Mouse (Mus musculus): ENCODE data around the gene Dhx34. TPM values are rescaled to one million over a fixed set of nuclear protein-coding genes. Genes with fewer than 3 reads are reported as not detected.

Gene Dhx34
- total and polyA plus RNA-seq, 3 experiments: 5.8 to 13.6 TPM; not detected in 1

DNA sequence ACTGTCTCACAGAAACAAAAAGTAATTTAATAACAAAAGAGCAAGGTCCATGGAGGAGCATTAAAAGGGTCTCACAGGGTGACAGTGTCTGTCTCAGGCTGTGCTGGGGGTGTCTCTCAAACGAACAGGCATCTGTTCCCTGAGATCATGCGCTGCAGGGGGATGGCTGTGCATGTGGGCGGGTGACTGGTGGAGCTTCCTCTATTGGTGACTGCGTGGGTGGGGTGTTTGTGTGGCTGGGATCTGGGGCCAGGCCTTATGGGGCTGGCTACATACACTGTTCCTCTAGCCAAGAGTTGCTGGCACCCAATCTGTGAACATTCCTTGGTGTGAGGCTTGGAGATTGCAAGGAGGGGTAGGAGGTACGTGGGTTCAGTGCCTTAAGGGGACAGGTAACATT lies 72.6 kb downstream of the Dhx34 start:
- DNase-seq (ENCODE audit: low read depth, low spot score): peak; percentile 67
- Histone ChIP-seq H3K27ac (ENCODE audit: control insufficient read depth, low read depth, low read length) (no peak overlapping the region), H3K79me2 (ENCODE audit: control insufficient read depth, insufficient read depth, low read length, poor library complexity) (no peaks in the 10 kb centered on the region), H3K9me3 (replicated peaks; ENCODE audit: insufficient read depth, low read length) (no peaks in the 10 kb centered on the region), H3K4me3 (ENCODE audit: control insufficient read depth in 1 of 2, insufficient read depth in 1 of 2, low read depth in 2 of 2, low read length in 2 of 2) (no peak overlapping the region), H3K36me3 (ENCODE audit: control insufficient read depth in 1 of 2, insufficient read depth in 2 of 2, low read length in 2 of 2) (peaks cover 0 to 2% of the 10 kb centered on the region in 2 experiments; a peak in 1 of 4 replicates), H3K4me1 (ENCODE audit: control insufficient read depth in 1 of 2, insufficient read depth in 2 of 2, low read length in 2 of 2) (peaks cover 0 to 16% of the 10 kb centered on the region in 2 experiments; a peak in 2 of 4 replicates), H3K27me3 (ENCODE audit: control insufficient read depth in 1 of 2, insufficient read depth in 2 of 2, low read length in 2 of 2) (peaks cover 0 to 4% of the 10 kb centered on the region in 2 experiments; a peak in 2 of 4 replicates), H3K9ac (ENCODE audit: control insufficient read depth, low read depth, low read length, poor library complexity, severe bottlenecking) (no peak overlapping the region)
- TF ChIP-seq SMC3 (IDR thresholded peaks at IDR 0.05; ENCODE audit: low read depth, low read length) (no peak), EP300 (IDR thresholded peaks at IDR 0.05; ENCODE audit: low read depth in 1 of 2, low read length in 2 of 2) (0 out of 4 replicates have a peak, but pooled peaks of 1 of the 2 experiments have one; percentile 11), SIN3A (IDR thresholded peaks at IDR 0.05; ENCODE audit: low read length) (0 out of 2 replicates have a peak, but pooled peaks have one; percentile 18)

DNA sequence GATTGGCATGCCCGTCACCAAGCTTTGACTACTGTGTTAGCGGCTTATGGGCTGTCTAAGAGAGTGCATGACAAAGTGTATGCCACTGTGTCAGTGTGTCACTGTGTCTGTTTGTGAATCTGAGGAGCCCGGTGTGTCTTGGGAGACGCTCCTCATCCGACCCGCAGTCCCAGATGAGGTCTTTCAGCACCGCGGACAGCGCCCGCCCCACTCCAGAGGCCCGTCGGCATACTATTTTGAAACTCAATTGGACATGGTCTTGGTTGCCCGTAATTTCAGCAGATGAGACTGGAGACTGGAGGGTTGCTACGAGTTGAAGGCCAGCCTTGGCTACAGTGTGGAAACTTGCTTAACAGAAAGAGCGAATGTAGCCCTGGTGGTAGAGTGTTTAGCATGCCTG lies 74.2 kb downstream of the Dhx34 start:
- no peaks in the 10 kb centered on the region for H3K9me3 ChIP-seq (replicated peaks; ENCODE audit: insufficient read depth, low read length)

More for the DNA sequence above, 74.2 kb downstream of the Dhx34 start:
- no peak overlapping the region for H3K4me3 ChIP-seq (ENCODE audit: control insufficient read depth in 1 of 2, insufficient read depth in 1 of 2, low read depth in 2 of 2, low read length in 2 of 2)
- peaks cover 0 to 16% of the 10 kb centered on the region in 2 experiments; a peak in 2 of 4 replicates for H3K4me1 ChIP-seq (ENCODE audit: control insufficient read depth in 1 of 2, insufficient read depth in 2 of 2, low read length in 2 of 2)
- H3K27ac ChIP-seq (ENCODE audit: control insufficient read depth, low read depth, low read length): no peak overlapping the region
- peak; percentile 62 for DNase-seq (ENCODE audit: low read depth, low spot score)
- H3K9ac ChIP-seq (ENCODE audit: control insufficient read depth, low read depth, low read length, poor library complexity, severe bottlenecking): no peak overlapping the region
- H3K79me2 ChIP-seq (ENCODE audit: control insufficient read depth, insufficient read depth, low read length, poor library complexity): no peaks in the 10 kb centered on the region
- peaks cover 0 to 2% of the 10 kb centered on the region in 2 experiments; a peak in 1 of 4 replicates for H3K36me3 ChIP-seq (ENCODE audit: control insufficient read depth in 1 of 2, insufficient read depth in 2 of 2, low read length in 2 of 2)
- H3K27me3 ChIP-seq (ENCODE audit: control insufficient read depth in 1 of 2, insufficient read depth in 2 of 2, low read length in 2 of 2): peaks cover 0 to 4% of the 10 kb centered on the region in 2 experiments; a peak in 2 of 4 replicates
- no peak for TF ChIP-seq GABPA (IDR thresholded peaks at IDR 0.05; ENCODE audit: low read depth, low read length)
- TF ChIP-seq ZKSCAN1 (IDR thresholded peaks at IDR 0.05; ENCODE audit: low read depth, low read length): no peak
- TF ChIP-seq ZMIZ1 (IDR thresholded peaks at IDR 0.05; ENCODE audit: low read depth, low read length): no peak
- TF ChIP-seq SIN3A (IDR thresholded peaks at IDR 0.05; ENCODE audit: low read length): peak; percentile 21; the same call in 1 of the 2 replicates

Other genes with a start within 250 kb of the Dhx34 start
- 0.81 and 1.5 TPM in 2 replicates for gene Bicra, start 174.1 kb downstream of the Dhx34 start, total RNA-seq (2012; rRNA removed)
- 10 to 100 TPM in 1 of 2 experiments, not detected in 1; 14.1 TPM for gene Bicra, start 174.1 kb downstream of the Dhx34 start, polyA plus RNA-seq (2012; ENCODE audit: insufficient read depth in 1 of 2, insufficient read length in 2 of 2, low read depth in 1 of 2, low replicate concordance in 2 of 2, missing spikeins in 1 of 2)
- gene Zfp541, start 160.2 kb downstream of the Dhx34 start, total RNA-seq (2012; rRNA removed): not detected in 2 replicates
- under 1 TPM in 1 of 2 experiments, not detected in 1; 0.01 TPM for gene Zfp541, start 160.2 kb downstream of the Dhx34 start, polyA plus RNA-seq (2012; ENCODE audit: insufficient read depth in 1 of 2, insufficient read length in 2 of 2, low read depth in 1 of 2, low replicate concordance in 2 of 2, missing spikeins in 1 of 2)
- gene Napa, start 123.6 kb downstream of the Dhx34 start, total RNA-seq (2012; rRNA removed): 52.6 and 56.1 TPM in 2 replicates
- 100 to 1,000 TPM in 1 of 2 experiments, not detected in 1; 132 TPM for gene Napa, start 123.6 kb downstream of the Dhx34 start, polyA plus RNA-seq (2012; ENCODE audit: insufficient read depth in 1 of 2, insufficient read length in 2 of 2, low read depth in 1 of 2, low replicate concordance in 2 of 2, missing spikeins in 1 of 2)
- gene Kptn, start 102.1 kb downstream of the Dhx34 start, total RNA-seq (2012; rRNA removed): 16.5 and 17.8 TPM in 2 replicates
- gene Kptn, start 102.1 kb downstream of the Dhx34 start, polyA plus RNA-seq (2012; ENCODE audit: insufficient read depth in 1 of 2, insufficient read length in 2 of 2, low read depth in 1 of 2, low replicate concordance in 2 of 2, missing spikeins in 1 of 2): 10 to 100 TPM in 1 of 2 experiments, not detected in 1; 19.6 TPM
- not detected in 2 replicates for gene Slc8a2, start 92.2 kb downstream of the Dhx34 start, total RNA-seq (2012; rRNA removed)
- under 1 TPM in 1 of 2 experiments, not detected in 1; 0.06 TPM for gene Slc8a2, start 92.2 kb downstream of the Dhx34 start, polyA plus RNA-seq (2012; ENCODE audit: insufficient read depth in 1 of 2, insufficient read length in 2 of 2, low read depth in 1 of 2, low replicate concordance in 2 of 2, missing spikeins in 1 of 2)
- 3.8 and 4.8 TPM in 2 replicates for gene Meis3, start 46.9 kb downstream of the Dhx34 start, total RNA-seq (2012; rRNA removed)
- gene Meis3, start 46.9 kb downstream of the Dhx34 start, polyA plus RNA-seq (2012; ENCODE audit: insufficient read depth in 1 of 2, insufficient read length in 2 of 2, low read depth in 1 of 2, low replicate concordance in 2 of 2, missing spikeins in 1 of 2): 10 to 100 TPM in 1 of 2 experiments, not detected in 1; 14.9 TPM
- gene C5ar2, start 22.1 kb upstream of the Dhx34 start, total RNA-seq (2012; rRNA removed): 0.92 and 1.7 TPM in 2 replicates
- gene C5ar2, start 22.1 kb upstream of the Dhx34 start, polyA plus RNA-seq (2012; ENCODE audit: insufficient read depth in 1 of 2, insufficient read length in 2 of 2, low read depth in 1 of 2, low replicate concordance in 2 of 2, missing spikeins in 1 of 2): under 1 TPM in 1 of 2 experiments, not detected in 1; 0.49 TPM
- gene C5ar1, start 37.5 kb upstream of the Dhx34 start, total RNA-seq (2012; rRNA removed): not detected in 2 replicates
- gene C5ar1, start 37.5 kb upstream of the Dhx34 start, polyA plus RNA-seq (2012; ENCODE audit: insufficient read depth in 1 of 2, insufficient read length in 2 of 2, low read depth in 1 of 2, low replicate concordance in 2 of 2, missing spikeins in 1 of 2): not detected
- gene Inafm1, start 51.6 kb upstream of the Dhx34 start, total RNA-seq (2012; rRNA removed): 38.0 and 50.7 TPM in 2 replicates
- gene Inafm1, start 51.6 kb upstream of the Dhx34 start, polyA plus RNA-seq (2012; ENCODE audit: insufficient read depth in 1 of 2, insufficient read length in 2 of 2, low read depth in 1 of 2, low replicate concordance in 2 of 2, missing spikeins in 1 of 2): 10 to 100 TPM in 1 of 2 experiments, not detected in 1; 87.6 TPM
- gene Ccdc9, start 64.8 kb upstream of the Dhx34 start, total RNA-seq (2012; rRNA removed): 57.4 and 63.6 TPM in 2 replicates
- 10 to 100 TPM in 1 of 2 experiments, not detected in 1; 97.1 TPM for gene Ccdc9, start 64.8 kb upstream of the Dhx34 start, polyA plus RNA-seq (2012; ENCODE audit: insufficient read depth in 1 of 2, insufficient read length in 2 of 2, low read depth in 1 of 2, low replicate concordance in 2 of 2, missing spikeins in 1 of 2)
- 2.9 and 4.4 TPM in 2 replicates for gene Bbc3, start 86.4 kb upstream of the Dhx34 start, total RNA-seq (2012; rRNA removed)
- gene Bbc3, start 86.4 kb upstream of the Dhx34 start, polyA plus RNA-seq (2012; ENCODE audit: insufficient read depth in 1 of 2, insufficient read length in 2 of 2, low read depth in 1 of 2, low replicate concordance in 2 of 2, missing spikeins in 1 of 2): 1 to 10 TPM in 1 of 2 experiments, not detected in 1; 9.3 TPM
- gene Sae1, start 165.8 kb upstream of the Dhx34 start, total RNA-seq (2012; rRNA removed): 182 and 187 TPM in 2 replicates
- 100 to 1,000 TPM in 1 of 2 experiments, not detected in 1; 287 TPM for gene Sae1, start 165.8 kb upstream of the Dhx34 start, polyA plus RNA-seq (2012; ENCODE audit: insufficient read depth in 1 of 2, insufficient read length in 2 of 2, low read depth in 1 of 2, low replicate concordance in 2 of 2, missing spikeins in 1 of 2)
- gene Zc3h4, start 178.9 kb upstream of the Dhx34 start, total RNA-seq (2012; rRNA removed): 32.2 and 32.9 TPM in 2 replicates
- 10 to 100 TPM; 59.4 to 71.8 TPM for gene Zc3h4, start 178.9 kb upstream of the Dhx34 start, polyA plus RNA-seq (2012; ENCODE audit: insufficient read depth in 1 of 2, insufficient read length in 2 of 2, low read depth in 1 of 2, low replicate concordance in 2 of 2, missing spikeins in 1 of 2)
- gene Tmem160, start 230.7 kb upstream of the Dhx34 start, total RNA-seq (2012; rRNA removed): 90.1 and 90.8 TPM in 2 replicates
- 10 to 100 TPM in 1 of 2 experiments, not detected in 1; 73.3 TPM for gene Tmem160, start 230.7 kb upstream of the Dhx34 start, polyA plus RNA-seq (2012; ENCODE audit: insufficient read depth in 1 of 2, insufficient read length in 2 of 2, low read depth in 1 of 2, low replicate concordance in 2 of 2, missing spikeins in 1 of 2)

Data from MEL (cell line).